In genomic region chr3:84036866-84037265, GRCm38 (mm10) we compare ENCODE assay signal across 10 mouse cellular contexts. TPM values are rescaled to one million over a fixed set of nuclear protein-coding genes. Genes with fewer than 3 reads are reported as not detected.
A peak's percentile ranks its signal among the peaks of the same experiment; 100 is the strongest.
DNase-seq lines count a peak whose midpoint lies in the region; ATAC-seq and TF ChIP-seq lines count a peak whose summit lies in the region.
"Had no signal": no experiment of that assay in that cellular context is flagged by ENCODE, and none has a peak within 500 bp of the region (broad histone marks: within the 10 kb centered on the region; RNA-seq: fewer than 3 reads in every experiment).

No protein-coding gene starts in this region.

- H3K9ac ChIP-seq in hindbrain, embryonic 14.5 days, result no peak overlapping the region
- no peak overlapping the region for H3K9ac ChIP-seq in hindbrain, embryonic 11.5 days (ENCODE audit: low read depth, low read length)
- no peak overlapping the region; the same call in 1 of the 2 replicates for H3K9ac ChIP-seq in MEL (ENCODE audit: control insufficient read depth, low read depth, low read length, poor library complexity, severe bottlenecking)

- no peaks in the 10 kb centered on the region for H3K27me3 ChIP-seq in hindbrain, embryonic 14.5 days (ENCODE audit: control insufficient read depth, insufficient read depth, low read length)
- no peaks in the 10 kb centered on the region for H3K27me3 ChIP-seq in hindbrain, embryonic 11.5 days (ENCODE audit: control insufficient read depth, insufficient read depth, low read length)
- H3K27me3 ChIP-seq in MEL (ENCODE audit: control insufficient read depth in 1 of 2, insufficient read depth in 2 of 2, low read length in 2 of 2), result no peaks in the 10 kb centered on the region

- no peak overlapping the region for H3K27ac ChIP-seq in hindbrain, embryonic 14.5 days
- no peak overlapping the region for H3K27ac ChIP-seq in hindbrain, embryonic 11.5 days (ENCODE audit: low read depth, low read length)
- no peak overlapping the region; the same call in 1 of the 2 replicates for H3K27ac ChIP-seq in MEL (ENCODE audit: control insufficient read depth, low read depth, low read length)

- peaks cover 47% of the 10 kb centered on the region for H3K79me2 ChIP-seq in MEL (ENCODE audit: control insufficient read depth, insufficient read depth, low read length, poor library complexity)

- no peak for TF ChIP-seq EP300 in MEL (IDR thresholded peaks at IDR 0.05; ENCODE audit: low read depth in 1 of 2, low read length in 2 of 2)

- peak overlapping the region; percentile 99; the same call in 1 of the 2 replicates for H3K4me2 ChIP-seq in hindbrain, embryonic 14.5 days (replicated peaks)
- H3K4me2 ChIP-seq in hindbrain, embryonic 11.5 days (replicated peaks; ENCODE audit: low read depth, low read length), result no peak overlapping the region

- WGBS in hindbrain, embryonic 14.5 days, result 91% methylated on average over 4 of the region's 4 CpGs
- WGBS in hindbrain, embryonic 11.5 days, result 92% methylated on average over 4 of the region's 4 CpGs

- no peaks in the 10 kb centered on the region for H3K9me3 ChIP-seq in hindbrain, embryonic 14.5 days (ENCODE audit: control insufficient read depth, low read length)
- no peaks in the 10 kb centered on the region for H3K9me3 ChIP-seq in hindbrain, embryonic 11.5 days (ENCODE audit: control insufficient read depth, low read length)
- no peaks in the 10 kb centered on the region for H3K9me3 ChIP-seq in MEL (replicated peaks; ENCODE audit: insufficient read depth, low read length)

- TF ChIP-seq RAD21 in MEL (IDR thresholded peaks at IDR 0.05; ENCODE audit: low read depth, low read length), result no peak

- TF ChIP-seq CTCF in MEL (IDR thresholded peaks at IDR 0.05 in 2 of 3, conservative IDR thresholded peaks at IDR 0.05 in 1 of 3; ENCODE audit: control insufficient read depth in 1 of 3, insufficient read depth in 1 of 3, low read depth in 2 of 3, low read length in 3 of 3, poor library complexity in 1 of 3, severe bottlenecking in 1 of 3), result no peak

- peaks cover 60% of the 10 kb centered on the region for H3K4me1 ChIP-seq in hindbrain, embryonic 14.5 days (replicated peaks; ENCODE audit: control insufficient read depth, insufficient read depth, low read length)
- peaks cover 2% of the 10 kb centered on the region; the same call in 1 of the 2 replicates for H3K4me1 ChIP-seq in hindbrain, embryonic 11.5 days (replicated peaks; ENCODE audit: control insufficient read depth, insufficient read depth, low read length)
- H3K4me1 ChIP-seq in MEL (ENCODE audit: control insufficient read depth in 1 of 2, insufficient read depth in 2 of 2, low read length in 2 of 2), result peaks cover 22 to 37% of the 10 kb centered on the region in 2 experiments

- no peak for DNase-seq in hindbrain, embryonic 14.5 days (ENCODE audit: low spot score)
- no peak for DNase-seq in hindbrain, embryonic 11.5 days (ENCODE audit: low spot score)
- peak; percentile 41 for DNase-seq in MEL (ENCODE audit: low read depth, low spot score)
- DNase-seq in natural killer cell, adult 2 months (ENCODE audit: low spot score in 2 of 2), result peak; percentile 28 to 49
- no peak for DNase-seq in urinary bladder, postnatal 14 days (ENCODE audit: low spot score)
- no peak for DNase-seq in left cerebral cortex, adult 18-20 months (ENCODE audit: low spot score in 2 of 2)
- DNase-seq in right cerebral cortex, adult 2 months (ENCODE audit: low spot score in 2 of 2), result no peak
- DNase-seq: kidney, postnatal 10 days; lung, postnatal 14 days had no signal

- no peak for TF ChIP-seq POLR2A in MEL (IDR thresholded peaks at IDR 0.05; ENCODE audit: control insufficient read depth in 1 of 2, insufficient read depth in 1 of 2, low read depth in 1 of 2, low read length in 2 of 2, poor library complexity in 1 of 2)

- no peaks in the 10 kb centered on the region; the same call in 1 of the 2 replicates for H3K36me3 ChIP-seq in hindbrain, embryonic 14.5 days (replicated peaks; ENCODE audit: control insufficient read depth, insufficient read depth)
- no peaks in the 10 kb centered on the region for H3K36me3 ChIP-seq in hindbrain, embryonic 11.5 days (ENCODE audit: control insufficient read depth, insufficient read depth, low read length)
- H3K36me3 ChIP-seq in MEL (ENCODE audit: control insufficient read depth in 1 of 2, insufficient read depth in 2 of 2, low read length in 2 of 2), result peaks cover 0 to 51% of the 10 kb centered on the region in 2 experiments; a peak in 2 of 4 replicates

- no peak overlapping the region for H3K4me3 ChIP-seq in hindbrain, embryonic 14.5 days (replicated peaks; ENCODE audit: low read length)
- H3K4me3 ChIP-seq in hindbrain, embryonic 11.5 days (ENCODE audit: low read depth, low read length), result no peak overlapping the region
- 0 out of 4 replicates have a peak overlapping the region, but pooled peaks of 1 of the 2 experiments have one; percentile 16 for H3K4me3 ChIP-seq in MEL (ENCODE audit: control insufficient read depth in 1 of 2, insufficient read depth in 1 of 2, low read depth in 2 of 2, low read length in 2 of 2)

- no peak for ATAC-seq in hindbrain, embryonic 14.5 days (ENCODE audit: low FRiP score)
- no peak for ATAC-seq in hindbrain, embryonic 11.5 days (ENCODE audit: low FRiP score)
- ATAC-seq in inflammation-experienced regulatory T-cells, adult 6 months, result peak; percentile 23

TF ChIP-seq in MEL, 35 proteins besides CTCF, POLR2A, EP300 and RAD21:
- TF ChIP-seq TCF12 (IDR thresholded peaks at IDR 0.05; ENCODE audit: low read depth, low read length), result no peak
- TF ChIP-seq GATA1 (IDR thresholded peaks at IDR 0.05; ENCODE audit: low read depth, low read length), result no peak
- TF ChIP-seq CHD2 (IDR thresholded peaks at IDR 0.05; ENCODE audit: low read length), result no peak
- TF ChIP-seq ZMIZ1 (IDR thresholded peaks at IDR 0.05; ENCODE audit: low read depth, low read length), result no peak
- no peak for TF ChIP-seq NELFE (IDR thresholded peaks at IDR 0.05; ENCODE audit: low read depth, low read length)
- TF ChIP-seq E2F4 (IDR thresholded peaks at IDR 0.05; ENCODE audit: borderline replicate concordance, low read depth, low read length), result no peak
- TF ChIP-seq MYC (IDR thresholded peaks at IDR 0.05; ENCODE audit: low read depth, low read length), result no peak
- TF ChIP-seq ZNF384 (IDR thresholded peaks at IDR 0.05; ENCODE audit: low read depth, low read length), result no peak
- TF ChIP-seq ETS1 (IDR thresholded peaks at IDR 0.05; ENCODE audit: low read depth, low read length), result no peak
- TF ChIP-seq USF2 (IDR thresholded peaks at IDR 0.05; ENCODE audit: borderline replicate concordance in 1 of 2, insufficient read depth in 1 of 2, low read depth in 1 of 2, low read length in 2 of 2), result no peak
- no peak for TF ChIP-seq ZC3H11A (IDR thresholded peaks at IDR 0.05; ENCODE audit: low read depth, low read length)
- TF ChIP-seq SMC3 (IDR thresholded peaks at IDR 0.05; ENCODE audit: low read depth, low read length), result no peak
- TF ChIP-seq POLR2AphosphoS2 (IDR thresholded peaks at IDR 0.05; ENCODE audit: low read length), result no peak
- no peak for TF ChIP-seq GABPA (IDR thresholded peaks at IDR 0.05; ENCODE audit: low read depth, low read length)
- TF ChIP-seq TAL1 (IDR thresholded peaks at IDR 0.05; ENCODE audit: low read length), result no peak
- no peak for TF ChIP-seq RCOR1 (IDR thresholded peaks at IDR 0.05; ENCODE audit: low read depth, low read length)
- TF ChIP-seq JUND (IDR thresholded peaks at IDR 0.05; ENCODE audit: low read depth, low read length), result no peak

RNA-seq across cellular contexts. Expression of gene Tmem131l, which starts 3.1 kb away (rescaled TPM):
- polyA plus RNA-seq in hindbrain, embryonic 14.5 days (2014; fragmentation: Nextera tagmentation; extraction: Ambion mirVana), result 51.2 and 57.5 TPM in 2 replicates
- polyA plus RNA-seq in hindbrain, embryonic 11.5 days (2014; fragmentation: Nextera tagmentation; extraction: Ambion mirVana), result 75.8 and 89.0 TPM in 2 replicates
- total RNA-seq in MEL (2012; rRNA removed), result 9.6 and 10.9 TPM in 2 replicates
- 10 to 100 TPM in 1 of 2 experiments, not detected in 1; 39.6 TPM for polyA plus RNA-seq in MEL (2012; ENCODE audit: insufficient read depth in 1 of 2, insufficient read length in 2 of 2, low read depth in 1 of 2, low replicate concordance in 2 of 2, missing spikeins in 1 of 2)
- 10 to 100 TPM; 34.7 to 39.7 (median 36.1) TPM for polyA plus RNA-seq in inflammation-experienced regulatory T-cells, adult 6 months (2017; shearing (Covaris generic))
- 10 to 100 TPM; 18.2 to 18.6 TPM for total RNA-seq in left cerebral cortex, adult 18-20 months (2021)

Comparison
In these comparisons a context has a peak if more than half of its experiments do, and no peak if none do; other contexts are left out.
1. DNase-seq: peak in MEL (single experiment) and natural killer cell, adult 2 months (2 of 2); none in hindbrain, embryonic 14.5 days (single experiment), hindbrain, embryonic 11.5 days (single experiment), urinary bladder, postnatal 14 days (single experiment), left cerebral cortex, adult 18-20 months (0 of 2) and right cerebral cortex, adult 2 months (0 of 2).